Mouse (Mus musculus) C2C12 (cell line): ENCODE results near the gene Vmn1r1.

Experiments used
- CEBPB ChIP-seq: IDR thresholded peaks from one replicate; pipeline ENCODE4 v1.6.1; 2011; ENCODE audit warnings: low read depth, mild to moderate bottlenecking, control low read depth, moderate library complexity
- CTCF ChIP-seq: IDR thresholded peaks from one replicate; pipeline ENCODE4 v1.5.1; 2011; ENCODE audit not compliant: control insufficient read depth, insufficient read depth, insufficient read length
- MAX ChIP-seq: IDR thresholded peaks from one replicate; pipeline ENCODE4 v1.6.1; 2011; ENCODE audit warnings: mild to moderate bottlenecking, control low read depth
- MYOD1 ChIP-seq: IDR thresholded peaks from one replicate; pipeline ENCODE4 v1.6.1; 2011; ENCODE audit warnings: low read depth; ENCODE audit not compliant: control insufficient read depth, insufficient read length

GRCm38 (mm10) chr1:182110708-182111385, 53.4 kb downstream of the Vmn1r1 start:
- no peak for TF ChIP-seq CTCF
- TF ChIP-seq CEBPB, result no peak
- TF ChIP-seq MAX, result no peak
- no peak for TF ChIP-seq MYOD1
